Mouse (Mus musculus) c-Kit-positive CD71-positive TER-119-positive erythroid progenitor cells, embryonic 14.5 days (primary cell): Measurements from ENCODE around the gene Trak2.
"Not testable (repeated sequence)": the region's sequence is repeated elsewhere in the genome, so short reads cannot be mapped to it uniquely, and the experiment has no call there.

ENCODE experiments used
- DNase-seq: peaks from one replicate; pipeline ENCODE4 v3.0.0-alpha.2; 2013; ENCODE audit warnings: low spot score

The Trak2 gene

DNA sequence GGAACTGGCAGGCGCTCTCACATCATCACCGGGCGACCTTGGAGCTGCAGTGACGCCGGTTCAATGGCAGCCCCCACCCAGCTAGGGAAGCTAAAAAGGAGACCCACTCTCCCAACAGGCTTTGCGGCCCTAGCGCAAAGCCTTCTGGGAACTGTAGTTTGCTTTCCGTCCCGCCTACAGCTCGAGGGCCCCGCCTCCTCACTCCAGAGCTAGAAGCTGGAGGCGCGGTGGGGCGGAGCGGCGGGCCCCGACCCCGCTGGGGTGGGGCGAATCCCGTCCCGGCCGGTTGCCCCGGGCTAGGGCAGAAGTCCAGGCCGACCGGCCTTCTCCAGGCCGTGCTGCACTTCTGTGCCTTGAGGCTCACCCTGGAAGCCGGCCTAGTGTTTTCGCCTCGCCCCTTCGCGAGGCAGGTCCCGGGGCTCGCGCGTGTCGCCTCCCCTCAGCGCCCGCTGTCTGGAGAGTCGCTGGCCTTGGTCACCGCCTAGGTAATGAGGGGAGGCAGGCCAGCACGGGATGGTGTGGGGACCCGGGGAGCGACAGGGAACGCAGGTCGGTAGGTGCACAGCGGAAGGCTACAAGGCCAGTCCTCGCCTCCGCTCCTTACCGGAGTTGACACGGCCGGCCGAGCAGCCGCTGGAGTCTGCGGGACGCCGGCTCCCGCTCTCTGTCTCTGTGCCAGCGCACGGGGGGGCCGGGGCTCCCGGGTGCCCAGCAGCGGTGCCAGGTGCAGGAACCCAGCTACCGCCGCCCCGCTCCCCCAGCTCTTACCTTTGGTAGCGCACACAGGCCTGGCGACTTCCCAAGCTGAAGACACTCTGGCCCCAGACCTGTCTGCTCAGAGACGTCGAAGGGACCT is at the start of gene Trak2, which contains the start of gene Stradb:
Trak2 (minus strand) TSS at position 65 of the 856 bp plus-strand sequence.
Stradb (plus strand) TSS at position 157 of the 856 bp plus-strand sequence.
- peak; percentile 93 for DNase-seq

- DNase-seq: no peak
Measured at GRCm38 (mm10) chr1:59021556-59021955, 48.3 kb upstream of the Trak2 start.

- no peak for DNase-seq
Measured at GRCm38 (mm10) chr1:59009250-59009649, 36.0 kb upstream of the Trak2 start.

GRCm38 (mm10) chr1:58995313-58995712 is 22.1 kb upstream of the Trak2 start:
- DNase-seq: no peak

DNA sequence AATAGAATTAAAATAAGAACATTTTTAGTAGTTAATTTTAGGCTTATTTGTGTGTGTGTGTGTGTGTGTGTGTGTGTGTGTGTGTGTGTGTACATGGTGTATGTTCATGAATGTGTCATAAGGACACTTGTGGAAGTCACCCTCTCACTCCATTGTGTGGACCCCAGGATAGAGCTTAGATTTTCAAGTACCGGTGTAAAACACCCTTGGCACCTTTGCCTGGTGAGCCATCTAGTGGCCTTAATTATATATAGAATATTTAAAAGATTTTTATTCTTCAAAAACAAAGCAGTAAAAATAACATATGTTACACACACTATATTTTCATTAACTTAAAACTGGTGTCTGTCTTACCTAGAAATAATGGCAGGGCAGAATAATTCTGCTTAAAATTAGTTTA is 20.5 kb upstream of the Trak2 start:
- DNase-seq: no peak

GRCm38 (mm10) chr1:58993144-58993543 is 19.9 kb upstream of the Trak2 start:
- DNase-seq: peak; percentile 42

DNA sequence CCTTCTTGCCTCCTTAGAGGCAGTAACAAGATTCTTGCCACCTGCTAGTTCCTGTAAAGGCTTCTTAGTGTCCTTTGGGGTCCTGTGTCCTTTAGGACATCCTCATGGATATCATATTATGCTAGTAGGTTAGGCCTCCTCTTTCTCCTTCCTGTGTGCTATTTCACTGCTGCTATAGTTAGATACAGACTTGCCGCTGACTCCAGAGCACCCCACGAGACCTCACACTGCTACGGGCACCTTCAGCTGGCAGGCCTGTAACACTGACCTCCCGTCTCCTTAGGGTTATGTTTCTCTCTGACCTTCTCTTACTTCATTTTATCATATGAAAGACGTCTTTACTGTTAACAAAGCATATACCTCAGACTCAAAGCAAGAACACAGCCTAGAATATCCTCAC is 11.4 kb upstream of the Trak2 start:
- DNase-seq: no peak

GRCm38 (mm10) chr1:58982276-58982675 is 9.0 kb upstream of the Trak2 start:
- no peak for DNase-seq

GRCm38 (mm10) chr1:58972851-58973365 is 322 bp downstream of the Trak2 start:
- no peak for DNase-seq

DNA sequence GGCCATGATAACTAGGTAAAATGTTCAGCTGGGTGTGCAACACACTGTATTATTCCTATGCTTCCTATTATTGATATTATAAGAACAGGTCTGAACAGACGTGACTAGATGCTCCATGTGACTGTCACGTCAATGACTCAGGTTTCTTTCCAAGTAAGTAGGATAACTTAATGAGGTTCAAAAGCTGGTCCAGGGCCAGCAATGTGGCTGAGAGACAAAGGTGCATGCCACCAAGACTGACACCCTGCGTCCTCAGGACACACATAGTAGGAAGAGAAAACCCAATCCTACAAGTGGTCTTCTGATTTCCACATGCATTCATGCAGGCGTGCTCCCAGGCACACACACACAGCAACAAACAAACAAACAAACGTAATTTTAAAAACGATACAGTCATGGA is 2.1 kb downstream of the Trak2 start:
- no peak for DNase-seq

- no peak for DNase-seq
Measured at GRCm38 (mm10) chr1:58970054-58970453, 3.2 kb downstream of the Trak2 start.

DNA sequence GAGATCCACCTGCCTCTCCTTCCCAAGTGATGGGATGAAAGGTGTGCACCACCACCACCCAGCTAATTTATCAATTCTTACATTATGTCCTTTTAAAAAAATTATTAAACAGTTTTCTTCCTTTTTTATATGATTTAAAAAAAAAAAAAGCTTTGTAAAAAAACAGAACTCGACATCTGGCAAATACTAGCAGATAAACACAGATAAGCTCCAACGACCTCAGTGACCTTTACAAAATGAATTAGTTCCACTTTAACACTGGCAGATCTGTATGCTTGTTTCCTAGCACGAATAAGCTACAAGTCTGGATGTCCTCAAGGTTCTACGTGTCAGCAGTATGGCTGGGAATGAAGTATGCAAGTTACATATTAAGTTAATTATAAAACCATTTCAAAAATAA is 5.7 kb downstream of the Trak2 start:
- DNase-seq: no peak

- DNase-seq: no peak
Measured at GRCm38 (mm10) chr1:58962865-58963264, 10.4 kb downstream of the Trak2 start.

- peak; percentile 82 for DNase-seq
Measured at GRCm38 (mm10) chr1:58962418-58962817, 10.8 kb downstream of the Trak2 start.

DNA sequence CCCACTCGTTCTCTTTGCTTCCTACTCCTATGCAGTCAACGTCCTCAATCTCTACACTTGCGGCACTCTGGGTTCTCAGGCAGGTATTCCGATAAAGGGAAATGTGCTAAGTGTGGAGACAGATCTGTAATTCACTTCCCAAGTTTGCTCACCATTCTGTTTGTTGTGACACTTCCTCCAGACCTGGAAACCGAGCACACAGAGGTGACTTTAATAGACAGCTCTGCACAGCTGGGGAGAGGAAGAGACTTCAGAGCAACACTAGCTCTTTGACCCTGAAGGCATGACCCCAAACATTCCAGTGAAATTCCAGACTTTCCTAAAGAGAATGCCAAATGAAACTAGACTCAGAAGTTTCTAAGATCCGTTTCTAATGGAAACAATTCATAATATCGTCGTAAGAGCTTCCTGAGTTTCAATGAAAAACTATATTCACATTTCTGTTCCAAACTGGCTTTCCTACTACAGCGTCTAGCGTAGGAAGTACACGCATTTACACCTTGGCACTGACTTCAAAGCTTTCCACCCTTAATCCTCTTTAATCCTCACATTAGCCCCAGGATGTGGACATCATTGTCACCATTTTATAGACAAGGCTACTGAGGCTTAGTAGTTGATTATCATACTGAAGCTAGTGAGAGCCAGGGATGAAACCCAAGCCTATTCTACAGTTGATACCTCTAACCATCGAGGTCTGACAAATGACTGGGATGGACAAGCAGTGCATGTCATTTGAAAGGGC is 11.9 kb downstream of the Trak2 start:
- no peak for DNase-seq

DNA sequence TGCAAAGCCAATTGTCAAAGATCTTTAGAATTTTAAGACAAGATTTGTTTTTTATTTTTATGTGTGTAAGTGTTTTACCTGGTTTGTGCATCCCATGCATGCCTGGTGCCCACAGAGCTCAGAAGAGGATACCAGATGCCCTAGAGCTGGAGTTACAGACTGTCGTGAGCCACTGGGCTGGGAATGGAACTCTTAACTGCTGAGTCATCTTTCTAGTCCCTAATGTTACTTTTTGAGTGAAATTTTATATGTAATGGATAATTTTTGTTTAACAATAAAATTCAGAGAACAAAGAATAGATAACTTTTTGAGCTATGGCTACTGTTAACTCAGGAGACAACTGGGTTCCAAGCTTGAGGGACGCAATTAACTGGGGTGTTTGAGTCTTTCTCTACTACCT is 13.5 kb downstream of the Trak2 start:
- DNase-seq: no peak

- not testable (repeated sequence) for DNase-seq
Measured at GRCm38 (mm10) chr1:58958789-58959526, 14.3 kb downstream of the Trak2 start.

DNA sequence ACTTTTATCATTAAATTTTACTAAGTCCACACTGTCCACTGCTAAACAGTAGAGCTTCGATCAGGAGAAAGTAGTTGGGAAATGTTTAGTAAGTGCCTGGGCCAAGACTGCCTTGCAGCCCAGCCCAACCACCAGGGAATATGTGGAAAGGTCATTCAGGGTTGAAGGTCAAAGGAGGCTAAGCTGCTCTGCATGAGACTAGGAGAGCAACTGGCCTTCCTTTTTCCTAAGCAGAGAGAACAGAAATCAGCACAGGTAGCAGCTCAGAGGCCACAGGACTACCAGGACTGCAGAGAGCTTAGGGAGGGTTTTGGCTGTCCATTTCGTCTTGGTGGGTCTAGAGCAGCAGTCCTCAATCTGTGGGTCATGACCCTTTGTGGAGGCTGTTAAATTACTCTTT is 15.3 kb downstream of the Trak2 start:
- no peak for DNase-seq

GRCm38 (mm10) chr1:58956229-58956628 is 17.0 kb downstream of the Trak2 start:
- peak; percentile 51 for DNase-seq

GRCm38 (mm10) chr1:58955716-58956115 is 17.5 kb downstream of the Trak2 start:
- DNase-seq: peak; percentile 61

DNA sequence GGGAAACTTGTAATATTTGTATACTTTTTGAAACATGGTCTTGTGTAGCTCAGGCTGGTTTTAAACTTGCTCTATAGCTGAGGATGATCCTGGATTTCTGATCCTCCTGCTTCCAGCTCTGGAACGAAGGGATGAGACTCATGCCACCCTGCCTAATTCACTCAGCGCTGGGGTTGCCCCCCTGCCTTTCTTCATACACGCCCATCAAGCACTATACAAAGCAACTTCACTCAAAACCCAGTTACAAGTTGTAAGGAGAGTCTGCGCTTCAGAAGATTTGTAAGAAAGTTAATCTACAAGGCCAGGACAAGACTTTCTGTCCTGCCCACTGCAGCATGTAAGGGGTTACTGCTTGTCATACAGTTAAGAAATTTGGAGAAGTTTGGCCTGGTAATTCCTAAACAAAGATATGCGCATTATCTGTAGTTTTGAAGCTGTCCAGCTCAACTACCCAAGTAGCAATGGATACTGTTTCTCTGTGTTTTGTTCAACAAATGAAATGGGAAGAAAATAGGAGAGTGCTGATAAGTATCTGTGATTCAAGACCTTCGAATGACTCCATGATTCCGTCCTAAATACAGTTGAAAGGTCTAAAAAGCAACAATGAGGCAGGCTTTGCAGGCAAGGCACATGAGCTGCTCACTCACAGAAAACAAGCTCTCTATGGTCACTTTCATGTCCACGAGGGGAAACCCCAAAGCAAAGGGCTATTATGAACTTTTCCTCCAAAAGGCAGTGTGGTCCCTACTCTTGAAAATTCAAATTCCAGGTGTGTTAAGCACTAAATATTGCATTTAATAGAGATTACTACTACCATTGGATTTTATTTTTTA is 18.4 kb downstream of the Trak2 start:
- DNase-seq: no peak
